Mouse (Mus musculus) c-Kit-positive CD71-negative TER-119-negative erythroid progenitor cells, embryonic 14.5 days (primary cell): ENCODE data around the gene Gm10717.
"Not testable (repeated sequence)": the region's sequence is repeated elsewhere in the genome, so short reads cannot be mapped to it uniquely, and the experiment has no call there.

Experiments used
- DNase-seq: peaks from one replicate; pipeline ENCODE4 v3.0.0-alpha.2; 2013; ENCODE audit warnings: low read depth

The Gm10717 gene

DNA sequence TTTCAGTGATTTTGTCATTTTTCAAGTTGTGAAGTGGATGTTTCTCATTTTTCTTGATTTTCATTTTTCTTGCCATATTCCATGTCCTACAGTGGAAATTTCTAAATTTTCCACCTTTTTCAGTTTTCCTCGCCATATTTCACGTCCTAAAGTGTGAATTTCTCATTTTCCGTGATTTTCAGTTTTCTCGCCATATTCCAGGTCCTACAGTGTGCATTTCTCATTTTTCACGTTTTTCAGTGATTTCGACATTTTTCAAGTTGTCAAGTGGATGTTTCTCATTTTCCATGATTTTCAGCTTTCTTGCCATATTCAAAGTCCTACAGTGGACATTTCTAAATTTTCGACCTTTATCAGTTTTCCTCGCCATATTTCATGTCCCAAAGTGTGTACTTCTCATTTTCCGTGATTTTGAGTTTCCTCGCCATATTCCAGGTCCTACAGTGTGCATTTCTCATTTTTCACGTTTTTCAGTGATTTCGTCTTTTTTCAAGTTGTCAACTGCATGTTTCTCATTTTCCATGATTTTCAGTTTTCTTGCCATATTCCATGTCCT is at the start of gene Gm10717:
Gm10717 (plus strand) TSS at position 506 of the 556 bp plus-strand sequence.
- DNase-seq = not testable (repeated sequence)

DNA sequence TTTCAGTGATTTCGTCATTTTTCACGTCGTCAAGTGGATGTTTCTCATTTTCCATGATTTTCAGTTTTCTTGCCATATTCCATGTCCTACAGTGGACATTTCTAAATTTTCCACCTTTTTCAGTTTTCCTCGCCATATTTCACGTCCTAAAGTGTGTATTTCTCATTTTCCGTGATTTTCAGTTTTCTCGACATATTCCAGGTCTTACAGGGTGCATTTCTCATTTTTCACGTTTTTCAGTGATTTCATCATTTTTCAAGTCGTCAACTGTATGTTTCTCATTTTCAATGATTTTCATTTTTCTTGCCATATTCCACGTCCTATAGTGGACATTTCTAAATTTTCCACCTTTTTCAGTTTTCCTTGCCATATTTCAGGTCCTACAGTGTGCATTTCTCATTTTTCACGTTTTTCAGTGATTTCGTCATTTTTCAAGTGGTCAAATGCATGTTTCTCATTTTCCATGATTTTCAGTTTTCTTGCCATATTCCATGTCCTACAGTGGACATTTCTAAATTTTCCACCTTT is 24.7 kb upstream of the Gm10717 start, which contains the start of gene Gm10722:
Gm10722 (plus strand) TSS at position 478 of the 528 bp plus-strand sequence.
- peak; percentile 20 for DNase-seq

DNA sequence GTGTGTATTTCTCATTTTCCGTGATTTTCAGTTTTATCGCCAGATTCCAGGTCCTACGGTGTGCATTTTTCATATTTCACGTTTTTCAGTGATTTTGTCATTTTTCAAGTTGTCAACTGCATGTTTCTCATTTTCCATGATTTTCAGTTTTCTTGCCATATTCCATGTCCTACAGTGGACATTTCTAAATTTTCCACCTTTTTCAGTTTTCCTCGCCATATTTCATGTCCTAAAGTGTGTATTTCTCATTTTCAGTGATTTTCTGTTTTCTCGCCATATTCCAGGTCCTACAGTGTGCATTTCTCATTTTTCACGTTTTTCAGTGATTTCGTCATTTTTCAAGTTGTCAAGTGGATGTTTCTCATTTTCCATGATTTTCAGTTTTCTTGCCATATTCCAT is 24.2 kb upstream of the Gm10717 start:
- DNase-seq = not testable (repeated sequence)

DNA sequence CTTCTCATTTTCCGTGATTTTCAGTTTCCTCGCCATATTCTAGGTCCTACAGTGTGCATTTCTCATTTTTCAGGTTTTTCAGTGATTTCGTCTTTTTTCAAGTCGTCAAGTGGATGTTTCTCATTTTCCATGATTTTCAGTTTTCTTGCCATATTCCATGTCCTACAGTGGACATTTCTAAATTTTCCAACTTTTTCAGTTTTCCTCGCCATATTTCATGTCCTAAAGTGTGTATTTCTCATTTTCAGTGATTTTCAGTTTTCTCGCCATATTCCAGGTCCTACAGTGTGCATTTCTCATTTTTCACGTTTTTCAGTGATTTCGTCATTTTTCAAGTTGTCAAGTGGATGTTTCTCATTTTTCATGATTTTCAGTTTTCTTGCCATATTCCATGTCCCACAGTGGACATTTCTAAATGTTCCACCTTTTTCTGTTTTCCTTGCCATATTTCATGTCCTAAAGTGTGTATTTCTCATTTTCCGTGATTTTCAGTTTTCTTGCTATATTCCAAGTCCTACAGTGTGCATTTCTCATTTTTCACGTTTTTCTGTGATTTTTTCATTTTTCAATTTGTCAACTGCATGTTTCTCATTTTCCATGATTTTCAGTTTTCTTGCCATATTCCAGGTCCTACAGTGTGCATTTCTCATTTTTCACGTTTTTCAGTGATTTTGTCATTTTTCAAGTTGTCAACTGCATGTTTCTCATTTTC is 23.1 kb upstream of the Gm10717 start:
- not testable (repeated sequence) for DNase-seq

DNA sequence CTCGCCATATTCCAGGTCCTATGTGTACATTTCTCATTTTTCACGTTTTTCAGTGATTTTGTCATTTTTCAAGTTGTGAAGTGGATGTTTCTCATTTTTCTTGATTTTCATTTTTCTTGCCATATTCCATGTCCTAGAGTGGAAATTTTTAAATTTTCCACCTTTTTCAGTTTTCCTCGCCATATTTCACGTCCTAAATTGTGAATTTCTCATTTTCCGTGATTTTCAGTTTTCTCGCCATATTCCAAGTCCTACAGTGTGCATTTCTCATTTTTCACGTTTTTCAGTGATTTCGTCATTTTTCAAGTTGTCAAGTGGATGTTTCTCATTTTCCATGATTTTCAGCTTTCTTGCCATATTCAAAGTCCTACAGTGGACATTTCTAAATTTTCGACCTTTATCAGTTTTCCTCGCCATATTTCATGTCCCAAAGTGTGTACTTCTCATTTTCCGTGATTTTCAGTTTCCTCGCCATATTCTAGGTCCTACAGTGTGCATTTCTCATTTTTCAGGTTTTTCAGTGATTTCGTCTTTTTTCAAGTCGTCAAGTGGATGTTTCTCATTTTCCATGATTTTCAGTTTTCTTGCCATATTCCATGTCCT is 22.3 kb upstream of the Gm10717 start, which contains the start of gene Gm11168:
Gm11168 (plus strand) TSS at position 553 of the 603 bp plus-strand sequence.
- not testable (repeated sequence) for DNase-seq

DNA sequence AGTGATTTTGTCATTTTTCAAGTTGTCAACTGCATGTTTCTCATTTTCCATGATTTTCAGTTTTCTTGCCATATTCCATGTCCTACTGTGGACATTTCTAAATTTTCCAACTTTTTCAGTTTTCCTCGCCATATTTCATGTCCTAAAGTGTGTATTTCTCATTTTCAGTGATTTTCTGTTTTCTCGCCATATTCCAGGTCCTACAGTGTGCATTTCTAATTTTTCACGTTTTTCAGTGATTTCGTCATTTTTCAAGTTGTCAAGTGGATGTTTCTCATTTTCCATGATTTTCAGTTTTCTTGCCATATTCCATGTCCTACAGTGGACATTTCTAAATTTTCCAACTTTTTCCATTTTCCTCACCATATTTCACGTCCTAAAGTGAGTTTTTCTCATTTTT is 19.0 kb upstream of the Gm10717 start:
- DNase-seq = not testable (repeated sequence)

DNA sequence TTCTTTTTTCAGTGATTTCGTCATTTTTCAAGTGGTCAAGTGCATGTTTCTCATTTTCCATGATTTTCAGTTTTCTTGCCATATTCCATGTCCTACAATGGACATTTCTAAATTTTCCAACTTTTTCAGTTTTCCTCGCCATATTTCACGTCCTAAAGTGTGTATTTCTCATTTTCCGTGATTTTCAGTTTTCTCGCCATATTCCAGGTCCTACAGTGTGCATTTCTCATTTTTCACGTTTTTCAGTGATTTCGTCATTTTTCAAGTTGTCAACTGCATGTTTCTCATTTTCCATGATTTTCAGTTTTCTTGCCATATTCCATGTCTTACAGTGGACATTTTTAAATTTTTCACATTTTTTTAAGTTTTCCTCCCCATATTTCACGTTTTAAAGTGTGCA is 18.6 kb upstream of the Gm10717 start:
- DNase-seq = not testable (repeated sequence)

DNA sequence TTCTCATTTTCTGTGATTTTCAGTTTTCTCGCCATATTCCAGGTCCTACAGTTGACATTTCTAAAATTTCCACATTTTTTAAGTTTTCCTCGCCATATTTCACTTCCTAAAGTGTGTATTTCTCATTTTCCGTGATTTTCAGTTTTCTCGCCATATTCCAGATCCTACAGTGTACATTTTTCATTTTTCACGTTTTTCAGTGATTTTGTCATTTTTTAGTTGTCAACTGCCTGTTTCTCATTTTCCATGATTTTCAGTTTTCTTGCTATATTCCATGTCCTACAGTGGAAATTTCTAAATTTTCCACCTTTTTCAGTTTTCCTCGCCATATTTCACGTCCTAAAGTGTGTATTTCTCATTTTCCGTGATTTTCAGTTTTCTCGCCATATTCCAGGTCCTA is 17.9 kb upstream of the Gm10717 start:
- DNase-seq = peak; percentile 7

DNA sequence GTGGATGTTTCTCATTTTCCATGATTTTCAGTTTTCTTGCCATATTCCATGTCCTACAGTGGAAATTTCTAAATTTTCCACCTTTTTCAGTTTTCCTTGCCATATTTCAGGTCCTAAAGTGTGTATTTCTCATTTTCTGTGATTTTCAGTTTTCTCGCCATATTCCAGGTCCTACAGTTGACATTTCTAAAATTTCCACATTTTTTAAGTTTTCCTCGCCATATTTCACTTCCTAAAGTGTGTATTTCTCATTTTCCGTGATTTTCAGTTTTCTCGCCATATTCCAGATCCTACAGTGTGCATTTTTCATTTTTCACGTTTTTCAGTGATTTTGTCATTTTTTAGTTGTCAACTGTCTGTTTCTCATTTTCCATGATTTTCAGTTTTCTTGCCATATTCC is 15.9 kb upstream of the Gm10717 start:
- DNase-seq = not testable (repeated sequence)

DNA sequence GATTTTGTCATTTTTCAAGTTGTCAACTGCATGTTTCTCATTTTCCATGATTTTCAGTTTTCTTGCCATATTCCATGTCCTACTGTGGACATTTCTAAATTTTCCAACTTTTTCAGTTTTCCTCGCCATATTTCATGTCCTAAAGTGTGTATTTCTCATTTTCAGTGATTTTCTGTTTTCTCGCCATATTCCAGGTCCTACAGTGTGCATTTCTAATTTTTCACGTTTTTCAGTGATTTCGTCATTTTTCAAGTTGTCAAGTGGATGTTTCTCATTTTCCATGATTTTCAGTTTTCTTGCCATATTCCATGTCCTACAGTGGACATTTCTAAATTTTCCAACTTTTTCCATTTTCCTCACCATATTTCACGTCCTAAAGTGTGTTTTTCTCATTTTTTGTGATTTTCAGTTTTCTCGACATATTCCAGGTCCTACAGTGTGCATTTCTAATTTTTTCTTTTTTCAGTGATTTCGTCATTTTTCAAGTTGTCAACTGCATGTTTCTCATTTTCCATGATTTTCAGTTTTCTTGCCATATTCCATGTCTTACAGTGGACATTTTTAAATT is 13.1 kb upstream of the Gm10717 start:
- DNase-seq = not testable (repeated sequence)

DNA sequence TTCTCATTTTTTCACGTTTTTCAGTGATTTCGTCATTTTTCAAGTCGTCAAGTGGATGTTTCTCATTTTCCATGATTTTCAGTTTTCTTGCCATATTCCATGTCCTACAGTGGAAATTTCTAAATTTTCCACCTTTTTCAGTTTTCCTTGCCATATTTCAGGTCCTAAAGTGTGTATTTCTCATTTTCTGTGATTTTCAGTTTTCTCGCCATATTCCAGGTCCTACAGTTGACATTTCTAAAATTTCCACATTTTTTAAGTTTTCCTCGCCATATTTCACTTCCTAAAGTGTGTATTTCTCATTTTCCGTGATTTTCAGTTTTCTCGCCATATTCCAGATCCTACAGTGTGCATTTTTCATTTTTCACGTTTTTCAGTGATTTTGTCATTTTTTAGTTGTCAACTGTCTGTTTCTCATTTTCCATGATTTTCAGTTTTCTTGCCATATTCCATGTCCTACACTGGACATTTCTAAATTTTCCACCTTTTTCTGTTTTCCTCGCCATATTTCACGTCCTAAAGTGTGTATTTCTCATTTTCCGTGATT is 12.4 kb upstream of the Gm10717 start, which contains the start of gene Gm10721:
Gm10721 (plus strand) TSS at position 408 of the 547 bp plus-strand sequence.
- not testable (repeated sequence) for DNase-seq

DNA sequence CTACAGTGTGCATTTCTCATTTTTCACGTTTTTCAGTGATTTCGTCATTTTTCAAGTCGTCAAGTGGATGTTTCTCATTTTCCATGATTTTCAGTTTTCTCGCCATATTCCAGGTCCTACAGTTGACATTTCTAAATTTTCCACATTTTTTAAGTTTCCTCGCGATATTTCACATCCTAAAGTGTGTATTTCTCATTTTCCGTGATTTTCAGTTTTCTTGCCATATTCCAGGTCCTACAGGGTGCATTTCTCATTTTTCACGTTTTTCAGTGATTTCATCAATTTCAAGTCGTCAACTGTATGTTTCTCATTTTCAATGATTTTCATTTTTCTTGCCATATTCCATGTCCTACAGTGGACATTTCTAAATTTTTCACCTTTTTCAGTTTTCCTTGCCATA is 9.9 kb upstream of the Gm10717 start, which contains the start of gene Gm10720:
Gm10720 (plus strand) TSS at position 301 of the 400 bp plus-strand sequence.
- DNase-seq = not testable (repeated sequence)

DNA sequence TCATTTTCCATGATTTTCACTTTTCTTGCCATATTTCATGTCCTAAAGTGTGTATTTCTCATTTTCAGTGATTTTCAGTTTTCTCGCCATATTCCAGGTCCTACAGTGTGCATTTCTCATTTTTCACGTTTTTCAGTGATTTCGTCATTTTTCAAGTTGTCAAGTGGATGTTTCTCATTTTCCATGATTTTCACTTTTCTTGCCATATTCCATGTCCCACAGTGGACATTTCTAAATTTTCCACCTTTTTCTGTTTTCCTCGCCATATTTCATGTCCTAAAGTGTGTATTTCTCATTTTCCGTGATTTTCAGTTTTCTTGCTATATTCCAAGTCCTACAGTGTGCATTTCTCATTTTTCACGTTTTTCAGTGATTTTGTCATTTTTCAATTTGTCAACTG is 9.3 kb upstream of the Gm10717 start:
- DNase-seq = not testable (repeated sequence)

DNA sequence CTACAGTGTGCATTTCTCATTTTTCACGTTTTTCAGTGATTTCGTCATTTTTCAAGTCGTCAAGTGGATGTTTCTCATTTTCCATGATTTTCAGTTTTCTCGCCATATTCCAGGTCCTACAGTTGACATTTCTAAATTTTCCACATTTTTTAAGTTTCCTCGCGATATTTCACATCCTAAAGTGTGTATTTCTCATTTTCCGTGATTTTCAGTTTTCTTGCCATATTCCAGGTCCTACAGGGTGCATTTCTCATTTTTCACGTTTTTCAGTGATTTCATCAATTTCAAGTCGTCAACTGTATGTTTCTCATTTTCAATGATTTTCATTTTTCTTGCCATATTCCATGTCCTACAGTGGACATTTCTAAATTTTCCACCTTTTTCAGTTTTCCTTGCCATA is 8.1 kb upstream of the Gm10717 start, which contains the start of gene Gm10719:
Gm10719 (plus strand) TSS at position 301 of the 400 bp plus-strand sequence.
- DNase-seq = not testable (repeated sequence)

DNA sequence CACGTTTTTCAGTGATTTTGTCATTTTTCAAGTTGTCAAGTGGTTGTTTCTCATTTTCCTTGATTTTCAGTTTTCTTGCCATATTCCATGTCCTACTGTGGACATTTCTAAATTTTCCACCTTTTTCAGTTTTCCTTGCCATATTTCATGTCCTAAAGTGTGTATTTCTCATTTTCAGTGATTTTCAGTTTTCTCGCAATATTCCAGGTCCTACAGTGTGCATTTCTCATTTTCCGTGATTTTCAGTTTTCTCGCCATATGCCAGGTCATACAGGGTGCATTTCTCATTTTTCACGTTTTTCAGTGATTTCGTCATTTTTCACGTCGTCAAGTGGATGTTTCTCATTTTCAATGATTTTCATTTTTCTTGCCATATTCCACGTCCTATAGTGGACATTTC is 6.3 kb upstream of the Gm10717 start:
- DNase-seq = not testable (repeated sequence)

DNA sequence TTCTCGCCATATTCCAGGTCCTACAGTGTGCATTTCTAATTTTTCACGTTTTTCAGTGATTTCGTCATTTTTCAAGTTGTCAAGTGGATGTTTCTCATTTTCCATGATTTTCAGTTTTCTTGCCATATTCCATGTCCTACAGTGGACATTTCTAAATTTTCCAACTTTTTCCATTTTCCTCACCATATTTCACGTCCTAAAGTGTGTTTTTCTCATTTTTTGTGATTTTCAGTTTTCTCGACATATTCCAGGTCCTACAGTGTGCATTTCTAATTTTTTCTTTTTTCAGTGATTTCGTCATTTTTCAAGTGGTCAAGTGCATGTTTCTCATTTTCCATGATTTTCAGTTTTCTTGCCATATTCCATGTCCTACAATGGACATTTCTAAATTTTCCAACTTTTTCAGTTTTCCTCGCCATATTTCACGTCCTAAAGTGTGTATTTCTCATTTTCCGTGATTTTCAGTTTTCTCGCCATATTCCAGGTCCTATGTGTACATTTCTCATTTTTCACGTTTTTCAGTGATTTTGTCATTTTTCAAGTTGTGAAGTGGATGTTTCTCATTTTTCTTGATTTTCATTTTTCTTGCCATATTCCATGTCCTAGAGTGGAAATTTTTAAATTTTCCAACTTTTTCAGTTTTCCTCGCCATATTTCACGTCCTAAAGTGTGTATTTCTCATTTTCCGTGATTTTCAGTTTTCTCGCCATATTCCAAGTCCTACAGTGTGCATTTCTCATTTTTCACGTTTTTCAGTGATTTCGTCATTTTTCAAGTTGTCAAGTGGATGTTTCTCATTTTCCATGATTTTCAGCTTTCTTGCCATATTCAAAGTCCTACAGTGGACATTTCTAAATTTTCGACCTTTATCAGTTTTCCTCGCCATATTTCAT is 5.1 kb upstream of the Gm10717 start:
- not testable (repeated sequence) for DNase-seq

DNA sequence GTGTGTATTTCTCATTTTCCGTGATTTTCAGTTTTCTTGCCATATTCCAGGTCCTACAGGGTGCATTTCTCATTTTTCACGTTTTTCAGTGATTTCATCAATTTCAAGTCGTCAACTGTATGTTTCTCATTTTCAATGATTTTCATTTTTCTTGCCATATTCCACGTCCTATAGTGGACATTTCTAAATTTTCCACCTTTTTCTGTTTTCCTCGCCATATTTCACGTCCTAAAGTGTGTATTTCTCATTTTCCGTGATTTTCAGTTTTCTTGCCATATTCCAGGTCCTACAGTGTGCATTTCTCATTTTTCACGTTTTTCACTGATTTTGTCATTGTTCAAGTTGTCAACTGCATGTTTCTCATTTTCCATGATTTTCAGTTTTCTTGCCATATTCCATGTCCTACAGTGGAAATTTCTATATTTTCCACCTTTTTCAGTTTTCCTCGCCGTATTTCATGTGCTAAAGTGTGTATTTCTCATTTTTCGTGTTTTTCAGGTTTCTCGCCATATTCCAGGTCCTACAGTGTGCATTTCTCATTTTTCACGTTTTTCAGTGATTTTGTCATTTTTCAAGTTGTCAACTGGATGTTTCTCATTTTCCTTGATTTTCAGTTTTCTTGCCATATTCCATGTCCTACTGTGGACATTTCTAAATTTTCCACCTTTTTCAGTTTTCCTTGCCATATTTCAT is 2.8 kb upstream of the Gm10717 start:
- peak; percentile 12 for DNase-seq

DNA sequence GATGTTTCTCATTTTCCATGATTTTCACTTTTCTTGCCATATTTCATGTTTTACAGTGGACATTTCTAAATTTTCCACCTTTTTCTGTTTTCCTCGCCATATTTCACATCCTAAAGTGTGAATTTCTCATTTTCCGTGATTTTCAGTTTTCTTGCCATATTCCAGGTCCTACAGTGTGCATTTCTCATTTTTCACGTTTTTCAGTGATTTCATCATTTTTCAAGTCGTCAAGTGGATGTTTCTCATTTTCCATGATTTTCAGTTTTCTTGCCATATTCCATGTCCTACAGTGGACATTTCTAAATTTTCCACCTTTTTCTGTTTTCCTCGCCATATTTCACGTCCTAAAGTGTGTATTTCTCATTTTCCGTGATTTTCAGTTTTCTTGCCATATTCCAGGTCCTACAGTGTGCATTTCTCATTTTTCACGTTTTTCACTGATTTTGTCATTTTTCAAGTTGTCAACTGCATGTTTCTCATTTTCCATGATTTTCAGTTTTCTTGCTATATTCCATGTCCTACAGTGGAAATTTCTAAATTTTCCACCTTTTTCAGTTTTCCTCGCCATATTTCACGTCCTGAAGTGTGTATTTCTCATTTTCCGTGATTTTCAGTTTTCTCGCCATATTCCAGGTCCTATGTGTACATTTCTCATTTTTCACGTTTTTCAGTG is 1.8 kb upstream of the Gm10717 start, which contains the start of gene Gm10718:
Gm10718 (plus strand) TSS at position 236 of the 673 bp plus-strand sequence.
- not testable (repeated sequence) for DNase-seq

DNA sequence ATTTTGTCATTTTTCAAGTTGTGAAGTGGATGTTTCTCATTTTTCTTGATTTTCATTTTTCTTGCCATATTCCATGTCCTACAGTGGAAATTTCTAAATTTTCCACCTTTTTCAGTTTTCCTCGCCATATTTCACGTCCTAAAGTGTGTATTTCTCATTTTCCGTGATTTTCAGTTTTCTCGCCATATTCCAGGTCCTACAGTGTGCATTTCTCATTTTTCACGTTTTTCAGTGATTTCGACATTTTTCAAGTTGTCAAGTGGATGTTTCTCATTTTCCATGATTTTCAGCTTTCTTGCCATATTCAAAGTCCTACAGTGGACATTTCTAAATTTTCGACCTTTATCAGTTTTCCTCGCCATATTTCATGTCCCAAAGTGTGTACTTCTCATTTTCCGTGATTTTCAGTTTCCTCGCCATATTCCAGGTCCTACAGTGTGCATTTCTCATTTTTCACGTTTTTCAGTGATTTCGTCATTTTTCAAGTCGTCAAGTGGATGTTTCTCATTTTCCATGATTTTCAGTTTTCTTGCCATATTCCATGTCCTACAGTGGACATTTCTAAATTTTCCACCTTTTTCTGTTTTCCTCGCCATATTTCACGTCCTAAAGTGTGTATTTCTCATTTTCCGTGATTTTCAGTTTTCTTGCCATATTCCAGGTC is 1.1 kb upstream of the Gm10717 start:
- not testable (repeated sequence) for DNase-seq
